Mouse (Mus musculus) MEL (cell line): Measurements from ENCODE around the gene Acot7. TPM values are rescaled to one million over a fixed set of nuclear protein-coding genes. Genes with fewer than 3 reads are reported as not detected.

Source experiments
- DNase-seq: peaks from one replicate; pipeline ENCODE4 v3.0.0; 2011; ENCODE audit warnings: low read depth, low spot score
- H3K27ac ChIP-seq: 2 replicates; pipeline ENCODE4 v1.5.1; 2012; ENCODE audit warnings: low read depth, mild to moderate bottlenecking, control low read depth, low read length, moderate library complexity; ENCODE audit not compliant: control insufficient read depth
- H3K27me3 ChIP-seq, 2 experiments: fragments of 150-350 bp in 1 of 2; sonication (generic) in 1 of 2; 2 replicates each; pipeline ENCODE4 v1.6.1; 2012; ENCODE audit warnings: low read length in 2 of 2, mild to moderate bottlenecking in 2 of 2, improper control_type of control experiment in 1 of 2, moderate library complexity in 1 of 2; ENCODE audit not compliant: insufficient read depth in 2 of 2, control insufficient read depth in 1 of 2
- H3K36me3 ChIP-seq, 2 experiments: 2 replicates each; pipeline ENCODE4 v1.6.1; 2012 to 2014; ENCODE audit warnings: low read length in 2 of 2, improper control_type of control experiment in 1 of 2, inconsistent platforms in 1 of 2, mild to moderate bottlenecking in 1 of 2; ENCODE audit not compliant: insufficient read depth in 2 of 2, control insufficient read depth in 1 of 2
- H3K4me1 ChIP-seq, 2 experiments: fragments of 150-350 bp in 1 of 2; sonication (generic) in 1 of 2; 2 replicates each; pipeline ENCODE4 v1.6.1; 2012; ENCODE audit warnings: low read length in 2 of 2, improper control_type of control experiment in 1 of 2, mild to moderate bottlenecking in 1 of 2; ENCODE audit not compliant: insufficient read depth in 2 of 2, control insufficient read depth in 1 of 2
- H3K4me3 ChIP-seq, 2 experiments: fragments of 150-350 bp in 1 of 2; sonication (generic) in 1 of 2; 2 replicates each; pipeline ENCODE4 v1.5.1; 2012; ENCODE audit warnings: low read depth in 2 of 2, low read length in 2 of 2, mild to moderate bottlenecking in 2 of 2, moderate library complexity in 2 of 2, control low read depth in 1 of 2, improper control_type of control experiment in 1 of 2; ENCODE audit not compliant: control insufficient read depth in 1 of 2, insufficient read depth in 1 of 2
- H3K79me2 ChIP-seq: 2 replicates; pipeline ENCODE4 v1.6.1; 2012; ENCODE audit warnings: mild to moderate bottlenecking, low read length, moderate library complexity; ENCODE audit not compliant: control insufficient read depth, poor library complexity, insufficient read depth
- H3K9ac ChIP-seq: 2 replicates; pipeline ENCODE4 v1.6.1; 2012; ENCODE audit warnings: low read depth, mild to moderate bottlenecking, control low read depth, low read length, moderate library complexity; ENCODE audit not compliant: control insufficient read depth, poor library complexity, severe bottlenecking
- H3K9me3 ChIP-seq: fragments of 150-350 bp; sonication (generic); replicated peaks from 2 replicates; pipeline ENCODE4 v1.6.1; 2012; ENCODE audit warnings: mild to moderate bottlenecking, low read length, improper control_type of control experiment, moderate library complexity; ENCODE audit not compliant: insufficient read depth
- CHD1 ChIP-seq: IDR thresholded peaks from 2 replicates; pipeline ENCODE4 v1.6.1; 2012; ENCODE audit warnings: low read depth, mild to moderate bottlenecking, inconsistent platforms, low read length, improper control_type of control experiment
- CHD2 ChIP-seq: IDR thresholded peaks from 2 replicates; pipeline ENCODE4 v1.6.1; 2011; ENCODE audit warnings: low read length, improper control_type of control experiment
- E2F4 ChIP-seq: IDR thresholded peaks from 2 replicates; pipeline ENCODE4 v1.6.1; 2011; ENCODE audit warnings: low read depth, low read length, improper control_type of control experiment, borderline replicate concordance
- EP300 ChIP-seq, 2 experiments: IDR thresholded peaks; 2 replicates each; pipeline ENCODE4 v1.6.1; 2011; ENCODE audit warnings: improper control_type of control experiment in 2 of 2, low read length in 2 of 2, low read depth in 1 of 2, mild to moderate bottlenecking in 1 of 2
- ETS1 ChIP-seq: IDR thresholded peaks from 2 replicates; pipeline ENCODE4 v1.6.1; 2012; ENCODE audit warnings: low read depth, mild to moderate bottlenecking, inconsistent platforms, low read length, improper control_type of control experiment, moderate library complexity
- GATA1 ChIP-seq: IDR thresholded peaks from 2 replicates; pipeline ENCODE4 v1.6.1; 2011; ENCODE audit warnings: low read depth, low read length, improper control_type of control experiment
- MAZ ChIP-seq: IDR thresholded peaks from 2 replicates; pipeline ENCODE4 v1.6.1; 2012; ENCODE audit warnings: low read depth, mild to moderate bottlenecking, inconsistent platforms, low read length, improper control_type of control experiment
- MEF2A ChIP-seq: IDR thresholded peaks from 2 replicates; pipeline ENCODE4 v1.6.1; 2014; ENCODE audit warnings: low read depth, mild to moderate bottlenecking, inconsistent platforms, low read length, improper control_type of control experiment; ENCODE audit not compliant: poor library complexity, insufficient replicate concordance, severe bottlenecking; ENCODE audit errors: extremely low read depth
- MYC ChIP-seq: IDR thresholded peaks from 2 replicates; pipeline ENCODE4 v1.6.1; 2011; ENCODE audit warnings: low read depth, mild to moderate bottlenecking, low read length, improper control_type of control experiment, moderate library complexity
- NRF1 ChIP-seq: IDR thresholded peaks from 2 replicates; pipeline ENCODE4 v1.6.1; 2014; ENCODE audit warnings: low read depth, mild to moderate bottlenecking, inconsistent platforms, low read length, improper control_type of control experiment, moderate library complexity; ENCODE audit not compliant: poor library complexity, insufficient read depth, severe bottlenecking
- RAD21 ChIP-seq: IDR thresholded peaks from 2 replicates; pipeline ENCODE4 v1.6.1; 2011; ENCODE audit warnings: mild to moderate bottlenecking, low read depth, low read length, improper control_type of control experiment
- RCOR1 ChIP-seq: IDR thresholded peaks from 2 replicates; pipeline ENCODE4 v1.6.1; 2012; ENCODE audit warnings: low read depth, mild to moderate bottlenecking, inconsistent platforms, low read length, improper control_type of control experiment
- SIN3A ChIP-seq: IDR thresholded peaks from 2 replicates; pipeline ENCODE4 v1.6.1; 2012; ENCODE audit warnings: low read length, improper control_type of control experiment, inconsistent platforms
- TAL1 ChIP-seq: IDR thresholded peaks from 2 replicates; pipeline ENCODE4 v1.6.1; 2012; ENCODE audit warnings: mild to moderate bottlenecking, inconsistent platforms, low read length, moderate library complexity, mixed read lengths
- TCF12 ChIP-seq: IDR thresholded peaks from 2 replicates; pipeline ENCODE4 v1.6.1; 2014; ENCODE audit warnings: low read depth, mild to moderate bottlenecking, inconsistent platforms, low read length, improper control_type of control experiment, moderate library complexity
- UBTF ChIP-seq: IDR thresholded peaks from 2 replicates; pipeline ENCODE4 v1.6.1; 2012; ENCODE audit warnings: low read depth, mild to moderate bottlenecking, inconsistent platforms, low read length, improper control_type of control experiment, moderate library complexity, borderline replicate concordance; ENCODE audit not compliant: insufficient read depth
- USF2 ChIP-seq, 2 experiments: IDR thresholded peaks; 2 replicates each; pipeline ENCODE4 v1.6.1; 2011 to 2012; ENCODE audit warnings: improper control_type of control experiment in 2 of 2, low read length in 2 of 2, borderline replicate concordance in 1 of 2, inconsistent platforms in 1 of 2, low read depth in 1 of 2, mild to moderate bottlenecking in 1 of 2; ENCODE audit not compliant: insufficient read depth in 1 of 2
- ZKSCAN1 ChIP-seq: IDR thresholded peaks from 2 replicates; pipeline ENCODE4 v1.6.1; 2012; ENCODE audit warnings: low read depth, mild to moderate bottlenecking, inconsistent platforms, low read length, improper control_type of control experiment, moderate library complexity
- polyA plus RNA-seq, 2 experiments: library from polyadenylated mRNA; stranded (reverse) in 1 of 2; unstranded in 1 of 2; fragments of >175 nt in 1 of 2; fragments of >200 nt in 1 of 2; gene quantifications; 2 replicates each; pipeline versions ENCODE4 v1.2.1 to v1.2.4; 2012; ENCODE audit warnings: low replicate concordance in 2 of 2, low read depth in 1 of 2; ENCODE audit not compliant: insufficient read length in 2 of 2, insufficient read depth in 1 of 2, missing spikeins in 1 of 2
- total RNA-seq: library from RNA; depleted of rRNA; stranded (reverse); fragments of 300-350 nt; gene quantifications from 2 replicates; pipeline ENCODE4 v1.2.3, GENCODE M21; 2012

Gene Acot7
- total and polyA plus RNA-seq, 3 experiments: 92.7 to 127 TPM; not detected in 1

DNA sequence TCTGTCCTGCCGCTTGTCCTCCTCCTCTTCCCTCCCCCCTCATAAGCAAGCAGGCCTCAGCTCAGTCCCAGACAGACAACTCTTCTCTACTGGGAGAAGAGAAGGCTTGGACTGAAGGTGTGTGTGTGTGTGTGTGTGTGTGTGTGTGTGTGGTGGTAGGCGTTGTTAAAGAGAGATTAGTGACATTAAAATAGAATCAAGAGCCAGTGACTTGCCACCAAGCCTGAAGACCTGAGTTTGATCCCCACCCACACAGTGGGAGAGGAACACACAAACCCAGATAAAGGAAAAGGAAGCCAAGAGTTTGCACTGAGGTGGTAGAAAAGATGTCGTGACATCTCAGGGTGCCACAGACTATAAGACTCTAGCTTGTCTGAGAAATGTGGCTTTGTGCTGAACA lies 69.3 kb downstream of the Acot7 start:
- Histone ChIP-seq H3K27ac (peak overlapping the region; percentile 66), H3K4me1 (peaks cover 9 to 18% of the 10 kb centered on the region in 2 experiments; a peak in 3 of 4 replicates), H3K4me3 (no peak overlapping the region), H3K79me2 (no peaks in the 10 kb centered on the region), H3K27me3 (no peaks in the 10 kb centered on the region), H3K36me3 (peaks cover 2 to 17% of the 10 kb centered on the region in 2 experiments; a peak in 3 of 4 replicates), H3K9ac (0 out of 2 replicates have a peak overlapping the region, but pooled peaks have one; percentile 13), H3K9me3 (no peaks in the 10 kb centered on the region)
- DNase-seq: peak; percentile 84
- TF ChIP-seq ETS1: peak; percentile 31; the same call in 1 of the 2 replicates
- TF ChIP-seq MAZ: peak; percentile 15; the same call in 1 of the 2 replicates
- peak; percentile 70; the same call in 1 of the 2 replicates for TF ChIP-seq GATA1
- TF ChIP-seq MEF2A: peak; percentile 84; the same call in 1 of the 2 replicates
- TF ChIP-seq RAD21: no peak
- peak; percentile 38; the same call in 1 of the 2 replicates for TF ChIP-seq SIN3A
- TF ChIP-seq EP300 (IDR thresholded peaks at IDR 0.05; ENCODE audit: low read depth in 1 of 2, low read length in 2 of 2): peak; percentile 49 to 68; a peak in 3 of 4 replicates
- TF ChIP-seq TCF12: peak; percentile 29; the same call in 1 of the 2 replicates
- no peak for TF ChIP-seq USF2 (IDR thresholded peaks at IDR 0.05; ENCODE audit: borderline replicate concordance in 1 of 2, insufficient read depth in 1 of 2, low read depth in 1 of 2, low read length in 2 of 2)
- TF ChIP-seq UBTF: no peak
- TF ChIP-seq MYC: no peak
- TF ChIP-seq RCOR1: peak; percentile 20; the same call in 1 of the 2 replicates
- TF ChIP-seq ZKSCAN1: no peak

DNA sequence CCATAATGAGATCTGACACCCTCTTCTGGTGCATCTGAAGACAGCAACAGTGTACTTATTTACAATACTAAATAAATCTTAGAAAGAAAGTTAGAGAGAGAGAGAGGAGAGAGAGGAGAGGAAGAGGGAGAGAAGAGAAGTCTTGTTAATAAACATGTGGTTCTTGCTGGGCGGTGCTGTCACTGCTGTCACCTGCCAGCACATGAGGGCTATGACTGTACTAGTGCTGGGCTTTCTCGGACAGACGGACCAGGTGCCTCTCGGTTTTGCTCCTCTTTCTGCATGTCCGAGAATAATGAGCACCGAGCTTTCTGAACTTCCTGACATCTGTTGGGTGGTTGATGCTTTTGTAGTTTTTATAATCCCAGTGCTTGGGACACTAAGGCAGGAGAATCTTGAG lies 72.7 kb downstream of the Acot7 start:
- no peak for DNase-seq
- H3K27ac ChIP-seq: no peak overlapping the region
- H3K4me1 ChIP-seq: peaks cover 9 to 18% of the 10 kb centered on the region in 2 experiments; a peak in 3 of 4 replicates
- peaks cover 2 to 17% of the 10 kb centered on the region in 2 experiments; a peak in 3 of 4 replicates for H3K36me3 ChIP-seq
- H3K9ac ChIP-seq: no peak overlapping the region
- no peak overlapping the region for H3K4me3 ChIP-seq
- H3K79me2 ChIP-seq: no peaks in the 10 kb centered on the region
- no peaks in the 10 kb centered on the region for H3K9me3 ChIP-seq
- TF ChIP-seq CHD1 (no peak), NRF1 (no peak), E2F4 (no peak), CHD2 (no peak), TAL1 (no peak)
- no peaks in the 10 kb centered on the region for H3K27me3 ChIP-seq
